ENCODE assay signal across 12 mouse cellular contexts in the genomic region with DNA sequence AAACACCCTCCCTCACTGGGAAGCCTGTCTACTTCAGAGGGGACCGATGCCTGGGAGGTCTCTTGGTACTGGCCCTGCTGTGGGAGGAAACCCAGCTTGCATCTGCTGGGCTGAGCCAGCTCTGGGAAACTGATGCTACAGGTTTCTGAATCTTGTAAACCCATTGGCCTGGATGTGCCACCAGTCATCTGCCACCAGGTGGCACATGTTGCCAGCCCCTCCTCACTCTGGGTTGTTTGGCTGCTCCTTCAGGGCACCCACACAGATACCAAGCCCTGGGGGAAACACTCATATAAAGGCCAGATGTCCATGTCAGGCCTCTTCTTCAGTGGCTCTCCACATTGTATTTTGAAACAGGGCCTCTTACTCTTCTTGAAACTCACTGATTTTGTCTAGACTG. TPM values are rescaled to one million over a fixed set of nuclear protein-coding genes. Genes with fewer than 3 reads are reported as not detected.
A peak's percentile ranks its signal among the peaks of the same experiment; 100 is the strongest.
DNase-seq lines count a peak whose midpoint lies in the region; ATAC-seq and TF ChIP-seq lines count a peak whose summit lies in the region.
"Had no signal": no experiment of that assay in that cellular context is flagged by ENCODE, and none has a peak within 500 bp of the region (broad histone marks: within the 10 kb centered on the region; RNA-seq: fewer than 3 reads in every experiment).

No protein-coding gene starts in this region.

- TF ChIP-seq CTCF in Patski (IDR thresholded peaks at IDR 0.05), result peak; percentile 17

- DNase-seq in gastrocnemius, postnatal 10 days, result peak; percentile 8
- DNase-seq in gastrocnemius, postnatal 14 days, result no peak
- DNase-seq in left cerebral cortex, postnatal 4 days, result peak; percentile 15
- DNase-seq in left cerebral cortex, postnatal 36 days (ENCODE audit: low spot score in 2 of 2), result no peak
- DNase-seq in 3T3-L1 (ENCODE audit: low read depth, low spot score) (peak; percentile 1), Patski (ENCODE audit: low read depth, low spot score) (no peak)
- DNase-seq in testis, postnatal 10 days (ENCODE audit: low spot score), result no peak
- DNase-seq: cerebellum, adult 9-11 months had no signal

- no peak for ATAC-seq in Patski
- ATAC-seq in megakaryocyte, adult 5-6 weeks (ENCODE audit: poor library complexity, severe bottlenecking), result no peak
- ATAC-seq: CD4-positive, CD25-positive, alpha-beta regulatory T cell, adult 4 months had no signal

- H3K27me3 ChIP-seq in Patski, result no peaks in the 10 kb centered on the region

- intact Hi-C loops in gastrocnemius, postnatal 14 days (cut with DNase I; ENCODE audit: low total_unique reads), result no loop called here
- intact Hi-C loops in left cerebral cortex, postnatal 4 days (cut with DNase I), result no loop called here
- intact Hi-C loops in left cerebral cortex, postnatal 36 days (cut with DNase I), result no loop called here

- POLR2A ChIA-PET in Patski (lab: Charles Lee), result no interaction called here

- CTCF ChIA-PET in Patski (lab: Charles Lee), result no interaction called here

- in situ Hi-C loops in Patski (cut with MboI; ENCODE audit: low pct_unique_long_range_greater_than_20kb), result no loop called here

RNA-seq across cellular contexts. Expression of a gene that starts 36.4 kb away (rescaled TPM):
- under 1 TPM; 0.70 to 0.82 TPM for total RNA-seq in gastrocnemius, postnatal 10 days (2021)
- under 1 TPM in 1 of 2 experiments, not detected in 1; 0.43 TPM for total RNA-seq in gastrocnemius, postnatal 14 days (2021)
- total RNA-seq in left cerebral cortex, postnatal 4 days (2021), result 1 to 10 TPM; 4.8 to 7.4 TPM
- 10 to 100 TPM in 1 of 2 experiments, 1 to 10 TPM in 1; 9.8 to 11.4 TPM for total RNA-seq in left cerebral cortex, postnatal 36 days (2021)
- not detected for polyA plus RNA-seq in Patski (2021)
- total RNA-seq in megakaryocyte, adult 5-6 weeks (2015), result not detected in 2 replicates
- total RNA-seq in megakaryocyte, adult 5-6 weeks (2017), result not detected in 2 replicates
- total RNA-seq: monocyte, adult 5-6 weeks; neutrophil, adult 5-6 weeks had no signal
- polyA plus RNA-seq: CD4-positive, CD25-positive, alpha-beta regulatory T cell, adult 4 months had no signal

Comparison
In these comparisons a context has a peak if more than half of its experiments do, and no peak if none do; other contexts are left out.
1. DNase-seq: peak in gastrocnemius, postnatal 10 days (single experiment), left cerebral cortex, postnatal 4 days (single experiment) and 3T3-L1 (single experiment); none in gastrocnemius, postnatal 14 days (single experiment), left cerebral cortex, postnatal 36 days (0 of 2), Patski (single experiment) and testis, postnatal 10 days (single experiment).